Mouse (Mus musculus) midbrain, postnatal 0 days (tissue): ENCODE data around the gene S100a6. TPM values are rescaled to one million over a fixed set of nuclear protein-coding genes. Genes with fewer than 3 reads are reported as not detected.

Experiments
- ATAC-seq: fragments of 200-750 bp; cut with Nextera tagmentation; 2 replicates; pipeline ENCODE4 v1.8.0; 2017; ENCODE audit warnings: moderate number of reproducible peaks, mild to moderate bottlenecking, moderate TSS enrichment, moderate library complexity; ENCODE audit not compliant: low FRiP score
- DNase-seq: peaks from one replicate; pipeline ENCODE4 v3.0.0-alpha.2; 2015; ENCODE audit warnings: low spot score
- H3K27ac ChIP-seq: fragments of 300-500 bp; sonication (generic); 2 replicates; pipeline ENCODE4 v1.5.1; 2014; ENCODE audit warnings: low read depth, mild to moderate bottlenecking, low read length, mixed read lengths
- H3K27me3 ChIP-seq: fragments of 300-500 bp; sonication (generic); 2 replicates; pipeline ENCODE4 v1.6.1; 2014; ENCODE audit warnings: low read length, control low read depth, mixed read lengths; ENCODE audit not compliant: insufficient read depth
- H3K36me3 ChIP-seq: fragments of 300-500 bp; sonication (generic); 2 replicates; pipeline ENCODE4 v1.6.1; 2014; ENCODE audit warnings: low read length, control low read depth, mixed read lengths; ENCODE audit not compliant: insufficient read depth
- H3K4me1 ChIP-seq: fragments of 300-500 bp; sonication (generic); 2 replicates; pipeline ENCODE4 v1.6.1; 2014; ENCODE audit warnings: mild to moderate bottlenecking, control low read depth, antibody characterized with exemption, low read length, mixed read lengths; ENCODE audit not compliant: insufficient read depth
- H3K4me2 ChIP-seq: fragments of 300-500 bp; sonication (generic); 2 replicates; pipeline ENCODE4 v1.6.1; 2014; ENCODE audit warnings: low read depth, mild to moderate bottlenecking, low read length, mixed read lengths; ENCODE audit not compliant: poor library complexity, severe bottlenecking
- H3K4me3 ChIP-seq: fragments of 300-500 bp; sonication (generic); 2 replicates; pipeline ENCODE4 v1.5.1; 2014; ENCODE audit warnings: low read depth, mild to moderate bottlenecking, low read length, moderate library complexity
- H3K9ac ChIP-seq: fragments of 300-500 bp; sonication (generic); replicated peaks from 2 replicates; pipeline ENCODE4 v1.6.1; 2014; ENCODE audit warnings: mild to moderate bottlenecking, low read length, moderate library complexity, mixed read lengths; ENCODE audit not compliant: poor library complexity, severe bottlenecking
- H3K9me3 ChIP-seq: fragments of 300-500 bp; sonication (generic); 2 replicates; pipeline ENCODE4 v1.6.1; 2016; ENCODE audit warnings: low read length, control low read depth
- CTCF ChIP-seq: IDR thresholded peaks from 2 replicates; pipeline ENCODE4 v1.5.1; 2016; ENCODE audit warnings: antibody characterized with exemption, mild to moderate bottlenecking
- WGBS: fragments of 180-500 bp; shearing (Covaris S2); extraction: QIAGEN DNeasy Blood & Tissue Kit; methylation state at CpG from one replicate; pipeline ENCODE4 v1.1.7; 2014; 5-methylcytosine and 5-hydroxymethylcytosine counted together
- polyA plus RNA-seq: library from polyadenylated mRNA; unstranded; fragments of >200 nt; fragmentation: Nextera tagmentation; extraction: Ambion mirVana; gene quantifications from 2 replicates; pipeline ENCODE4 v1.2.1, GENCODE M21; 2015
- total RNA-seq: library from RNA; depleted of rRNA; stranded (reverse); fragments of >200 nt; gene quantifications from 2 replicates; pipeline ENCODE4 v1.2.3, GENCODE M21; 2014

S100a6 gene
- total and polyA plus RNA-seq, 2 experiments from 2014 or later: 13.8 to 50.9 TPM

GRCm38 (mm10) chr3:90582156-90582555, 30.5 kb upstream of the S100a6 start:
- Histone ChIP-seq H3K4me2 (no peak overlapping the region), H3K27me3 (no peaks in the 10 kb centered on the region), H3K4me1 (no peaks in the 10 kb centered on the region), H3K27ac (no peak overlapping the region), H3K9ac (no peak overlapping the region), H3K4me3 (no peak overlapping the region), H3K36me3 (no peaks in the 10 kb centered on the region), H3K9me3 (no peaks in the 10 kb centered on the region)
- WGBS: 94% methylated on average over 1 of the region's 1 CpGs
- peak; percentile 42 for TF ChIP-seq CTCF
- ATAC-seq (no peak), DNase-seq (no peak)

- TF ChIP-seq CTCF: no peak
- no peaks in the 10 kb centered on the region for H3K27me3 ChIP-seq
- H3K9ac ChIP-seq: no peak overlapping the region
- WGBS: 94% methylated on average over 4 of the region's 4 CpGs
- H3K9me3 ChIP-seq: no peaks in the 10 kb centered on the region
- H3K27ac ChIP-seq: no peak overlapping the region
- H3K4me3 ChIP-seq: no peak overlapping the region
- ATAC-seq (no peak), DNase-seq (no peak)
- no peaks in the 10 kb centered on the region for H3K4me1 ChIP-seq
- H3K36me3 ChIP-seq: no peaks in the 10 kb centered on the region
- no peak overlapping the region for H3K4me2 ChIP-seq
Measured at GRCm38 (mm10) chr3:90582556-90582955, 30.1 kb upstream of the S100a6 start.

GRCm38 (mm10) chr3:90583893-90584292, 28.8 kb upstream of the S100a6 start:
- no peaks in the 10 kb centered on the region for H3K4me1 ChIP-seq
- no peak for TF ChIP-seq CTCF
- no peaks in the 10 kb centered on the region for H3K36me3 ChIP-seq
- H3K27ac ChIP-seq: no peak overlapping the region
- H3K9me3 ChIP-seq: no peaks in the 10 kb centered on the region
- no peaks in the 10 kb centered on the region for H3K27me3 ChIP-seq
- no peak overlapping the region for H3K9ac ChIP-seq
- peak; percentile 32 for DNase-seq
- ATAC-seq: no peak
- H3K4me2 ChIP-seq: no peak overlapping the region
- no peak overlapping the region for H3K4me3 ChIP-seq
- 43% methylated on average over 3 of the region's 3 CpGs for WGBS

GRCm38 (mm10) chr3:90585595-90585994, 27.1 kb upstream of the S100a6 start:
- DNase-seq: peak; percentile 69
- Histone ChIP-seq H3K27ac (no peak overlapping the region), H3K4me2 (no peak overlapping the region), H3K9ac (no peak overlapping the region), H3K27me3 (no peaks in the 10 kb centered on the region), H3K4me1 (no peaks in the 10 kb centered on the region), H3K36me3 (no peaks in the 10 kb centered on the region), H3K4me3 (no peak overlapping the region), H3K9me3 (no peaks in the 10 kb centered on the region)
- WGBS: 30% methylated on average over 5 of the region's 5 CpGs
- ATAC-seq: no peak
- TF ChIP-seq CTCF: peak; percentile 85

- Histone ChIP-seq H3K27me3 (no peaks in the 10 kb centered on the region), H3K9me3 (no peaks in the 10 kb centered on the region), H3K9ac (no peak overlapping the region), H3K36me3 (no peaks in the 10 kb centered on the region), H3K4me3 (no peak overlapping the region), H3K4me1 (no peaks in the 10 kb centered on the region), H3K4me2 (no peak overlapping the region), H3K27ac (no peak overlapping the region)
- 86% methylated on average over 15 of the region's 15 CpGs for WGBS
- no peak for ATAC-seq
- no peak for DNase-seq
- no peak for TF ChIP-seq CTCF
Measured at GRCm38 (mm10) chr3:90586016-90586643, 26.6 kb upstream of the S100a6 start.

- Histone ChIP-seq H3K4me3 (no peak overlapping the region), H3K9ac (no peak overlapping the region)
- TF ChIP-seq CTCF: no peak
Measured at GRCm38 (mm10) chr3:90586906-90587305, 25.8 kb upstream of the S100a6 start.

More at GRCm38 (mm10) chr3:90586906-90587305, 25.8 kb upstream of the S100a6 start:
- Histone ChIP-seq H3K27ac (no peak overlapping the region), H3K4me1 (no peaks in the 10 kb centered on the region), H3K36me3 (no peaks in the 10 kb centered on the region), H3K4me2 (no peak overlapping the region), H3K9me3 (no peaks in the 10 kb centered on the region), H3K27me3 (no peaks in the 10 kb centered on the region)
- DNase-seq (no peak), ATAC-seq (no peak)
- WGBS: 70% methylated on average over 10 of the region's 10 CpGs
